ENCODE assay signal across 16 mouse cellular contexts in the genomic region with DNA sequence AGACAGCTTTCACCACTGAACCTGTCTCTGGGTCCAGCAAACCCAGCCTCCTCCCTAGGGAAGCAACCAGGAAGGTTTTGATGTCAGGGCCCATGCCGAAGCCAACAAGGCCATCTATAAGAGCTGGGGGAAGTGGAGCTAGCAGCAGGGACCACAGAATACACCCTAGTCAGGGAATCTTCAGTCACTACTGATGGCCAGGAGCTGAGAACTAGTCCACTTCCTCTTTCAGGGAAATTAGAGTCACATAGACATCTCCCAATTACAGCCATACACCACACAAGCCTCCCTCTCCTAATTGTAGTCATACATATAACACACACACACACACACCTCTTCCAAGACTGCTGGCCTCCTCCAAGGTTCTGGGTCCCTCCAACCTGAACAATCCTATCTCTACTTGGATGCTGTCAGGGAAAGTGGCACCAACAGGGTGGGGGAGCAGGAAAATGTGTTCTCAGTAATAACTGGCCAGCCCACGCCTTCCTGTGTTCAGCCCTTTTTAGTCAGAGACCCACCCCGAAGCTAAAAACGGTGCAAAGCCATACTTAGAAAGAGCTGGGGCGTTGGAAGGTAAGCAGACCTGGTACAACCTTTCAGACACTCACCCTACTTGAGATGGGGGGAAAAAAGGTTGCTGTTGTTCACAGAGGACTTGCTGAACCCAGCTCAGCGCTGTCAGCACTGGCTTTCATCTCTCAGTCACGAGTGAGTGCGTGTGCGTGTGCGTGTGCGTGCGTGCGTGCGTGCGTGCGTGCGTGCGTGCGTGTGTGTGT. TPM values are rescaled to one million over a fixed set of nuclear protein-coding genes. Genes with fewer than 3 reads are reported as not detected.
DNase-seq lines count a peak whose midpoint lies in the region; ATAC-seq and TF ChIP-seq lines count a peak whose summit lies in the region.
"Had no signal": no experiment of that assay in that cellular context is flagged by ENCODE, and none has a peak within 500 bp of the region (broad histone marks: within the 10 kb centered on the region; RNA-seq: fewer than 3 reads in every experiment).

No protein-coding gene starts in this region.

- H3K79me2 ChIP-seq in MEL (ENCODE audit: control insufficient read depth, insufficient read depth, low read length, poor library complexity): no peaks in the 10 kb centered on the region

- H3K9me3 ChIP-seq in MEL (replicated peaks; ENCODE audit: insufficient read depth, low read length): no peaks in the 10 kb centered on the region
- H3K9me3 ChIP-seq: embryonic facial prominence, embryonic 13.5 days; forebrain, embryonic 10.5 days; limb, embryonic 12.5 days; liver, embryonic 15.5 days; midbrain, embryonic 12.5 days; stomach, embryonic 15.5 days had no signal

- no peaks in the 10 kb centered on the region; a peak in 2 of 4 replicates for H3K36me3 ChIP-seq in MEL (ENCODE audit: control insufficient read depth in 1 of 2, insufficient read depth in 2 of 2, low read length in 2 of 2)

- H3K27ac ChIP-seq in MEL (ENCODE audit: control insufficient read depth, low read depth, low read length): no peak overlapping the region
- H3K27ac ChIP-seq: embryonic facial prominence, embryonic 13.5 days; forebrain, embryonic 10.5 days; hindbrain, embryonic 14.5 days; limb, embryonic 12.5 days; liver, embryonic 15.5 days; midbrain, embryonic 12.5 days; stomach, embryonic 15.5 days had no signal

- no peak for TF ChIP-seq CTCF in MEL (IDR thresholded peaks at IDR 0.05 in 2 of 3, conservative IDR thresholded peaks at IDR 0.05 in 1 of 3; ENCODE audit: control insufficient read depth in 1 of 3, insufficient read depth in 1 of 3, low read depth in 2 of 3, low read length in 3 of 3, poor library complexity in 1 of 3, severe bottlenecking in 1 of 3)

- peak; percentile 11 to 27 for DNase-seq in spleen, postnatal 36 days (ENCODE audit: low spot score in 2 of 2)
- no peak for DNase-seq in spleen, postnatal 4 days (ENCODE audit: low spot score in 2 of 2)
- DNase-seq in MEL (ENCODE audit: low read depth, low spot score): peak; percentile 70
- DNase-seq in layer of hippocampus, postnatal 10 days (ENCODE audit: low spot score in 2 of 2): no peak
- DNase-seq in cerebellum, adult 11-12 months: no peak
- DNase-seq in thymus, postnatal 10 days (ENCODE audit: low spot score in 2 of 2): no peak
- DNase-seq: right cerebral cortex, postnatal 25 days; thymus, postnatal 25 days had no signal

- H3K9ac ChIP-seq in MEL (ENCODE audit: control insufficient read depth, low read depth, low read length, poor library complexity, severe bottlenecking): no peak overlapping the region
- H3K9ac ChIP-seq: embryonic facial prominence, embryonic 13.5 days; hindbrain, embryonic 14.5 days; limb, embryonic 12.5 days; liver, embryonic 15.5 days; midbrain, embryonic 12.5 days; stomach, embryonic 15.5 days had no signal

- no peaks in the 10 kb centered on the region for H3K27me3 ChIP-seq in MEL (ENCODE audit: control insufficient read depth in 1 of 2, insufficient read depth in 2 of 2, low read length in 2 of 2)
- H3K27me3 ChIP-seq: embryonic facial prominence, embryonic 13.5 days; limb, embryonic 12.5 days; liver, embryonic 15.5 days; midbrain, embryonic 12.5 days; stomach, embryonic 15.5 days had no signal

- H3K4me3 ChIP-seq in MEL (ENCODE audit: control insufficient read depth in 1 of 2, insufficient read depth in 1 of 2, low read depth in 2 of 2, low read length in 2 of 2): no peak overlapping the region
- H3K4me3 ChIP-seq: embryonic facial prominence, embryonic 13.5 days; forebrain, embryonic 10.5 days; limb, embryonic 12.5 days; liver, embryonic 15.5 days; midbrain, embryonic 12.5 days; stomach, embryonic 15.5 days had no signal

- no peak; the same call in 1 of the 2 replicates for TF ChIP-seq RAD21 in MEL (IDR thresholded peaks at IDR 0.05; ENCODE audit: low read depth, low read length)

- peaks cover 0 to 15% of the 10 kb centered on the region in 2 experiments; a peak in 3 of 4 replicates for H3K4me1 ChIP-seq in MEL (ENCODE audit: control insufficient read depth in 1 of 2, insufficient read depth in 2 of 2, low read length in 2 of 2)
- H3K4me1 ChIP-seq: embryonic facial prominence, embryonic 13.5 days; forebrain, embryonic 10.5 days; liver, embryonic 15.5 days; midbrain, embryonic 12.5 days; stomach, embryonic 15.5 days had no signal

- no peak for TF ChIP-seq POLR2A in MEL (IDR thresholded peaks at IDR 0.05; ENCODE audit: control insufficient read depth in 1 of 2, insufficient read depth in 1 of 2, low read depth in 1 of 2, low read length in 2 of 2, poor library complexity in 1 of 2)

- ATAC-seq in hematopoietic stem cell, adult 5-6 weeks (replicated peaks in 1 of 2; ENCODE audit: insufficient read depth in 1 of 2, low FRiP score in 2 of 2, low TSS enrichment in 1 of 2, low read depth in 1 of 2, poor library complexity in 2 of 2, severe bottlenecking in 2 of 2): peak; percentile 10 to 26; a peak in 1 of 4 replicates

- peak in 1 of 2 experiments; percentile 20; a peak in 1 of 4 replicates for TF ChIP-seq EP300 in MEL (IDR thresholded peaks at IDR 0.05; ENCODE audit: low read depth in 1 of 2, low read length in 2 of 2)

TF ChIP-seq in MEL, 35 proteins besides CTCF, POLR2A, EP300 and RAD21:
- no peak for TF ChIP-seq UBTF (IDR thresholded peaks at IDR 0.05; ENCODE audit: borderline replicate concordance, insufficient read depth, low read depth, low read length)
- peak; percentile 17; the same call in 1 of the 2 replicates for TF ChIP-seq SMC3 (IDR thresholded peaks at IDR 0.05; ENCODE audit: low read depth, low read length)

RNA-seq across cellular contexts. Expression of a gene that starts 46.8 kb away (rescaled TPM):
- 1.7 TPM in 2 replicates for total RNA-seq in MEL (2012; rRNA removed)
- 1 to 10 TPM in 1 of 2 experiments, not detected in 1; 3.7 TPM for polyA plus RNA-seq in MEL (2012; ENCODE audit: insufficient read depth in 1 of 2, insufficient read length in 2 of 2, low read depth in 1 of 2, low replicate concordance in 2 of 2, missing spikeins in 1 of 2)
- 23.8 and 26.0 TPM in 2 replicates for total RNA-seq in hematopoietic stem cell, adult 5-6 weeks (2017)
- 10 to 100 TPM; 80.5 to 92.4 TPM for total RNA-seq in layer of hippocampus, postnatal 10 days (2021)

Comparison
In these comparisons a context has a peak if more than half of its experiments do, and no peak if none do; other contexts are left out.
1. DNase-seq: peak in spleen, postnatal 36 days (2 of 2) and MEL (single experiment); none in spleen, postnatal 4 days (0 of 2), layer of hippocampus, postnatal 10 days (0 of 2), cerebellum, adult 11-12 months (single experiment) and thymus, postnatal 10 days (0 of 2).